Mouse (Mus musculus) embryo, embryonic 10.5 days (tissue): ENCODE measurements around the gene Cep131.

Source experiments
- DNase-seq: peaks from one replicate; pipeline ENCODE4 v3.0.0-alpha.2; 2015; ENCODE audit warnings: low spot score

Cep131 gene

DNA sequence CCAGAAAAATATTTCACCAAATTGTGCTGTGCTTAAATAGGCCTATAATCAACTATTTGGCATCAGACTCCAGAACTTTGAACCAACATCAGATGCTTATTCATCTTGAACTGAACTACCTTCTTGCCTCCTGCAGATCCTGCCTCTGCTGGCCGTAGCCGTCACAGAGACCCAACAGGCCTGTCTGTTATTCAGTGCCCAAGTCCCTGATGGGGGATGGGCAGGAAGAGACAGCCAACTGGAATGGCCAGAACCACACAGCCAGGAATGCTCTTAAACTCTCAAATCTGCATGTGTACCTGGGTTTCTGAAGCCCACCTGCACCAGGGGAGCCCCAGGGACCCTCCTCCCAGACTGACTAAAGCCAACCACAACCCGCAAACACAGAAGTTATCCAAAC, 59.7 kb downstream of the Cep131 start:
- DNase-seq = no peak

DNA sequence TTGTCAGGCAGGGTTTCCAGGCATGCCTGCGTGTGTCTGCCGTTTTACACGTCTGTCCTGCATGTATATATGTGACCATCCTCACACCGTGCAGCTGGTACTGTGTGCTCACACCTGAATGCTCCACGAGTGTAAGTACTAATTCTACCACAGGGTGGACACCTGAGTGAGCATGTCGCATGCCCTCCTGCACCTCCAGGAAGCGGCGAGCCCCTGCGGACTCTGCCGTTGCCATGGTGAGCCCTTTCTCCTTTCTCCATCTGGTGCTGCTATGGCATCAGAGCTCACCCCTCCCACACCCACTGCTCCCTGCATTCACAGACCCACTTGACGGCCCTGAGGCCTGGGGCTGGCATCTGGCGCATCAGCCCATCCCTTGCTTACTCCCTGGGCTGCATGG, 63.8 kb downstream of the Cep131 start:
- DNase-seq = no peak

DNA sequence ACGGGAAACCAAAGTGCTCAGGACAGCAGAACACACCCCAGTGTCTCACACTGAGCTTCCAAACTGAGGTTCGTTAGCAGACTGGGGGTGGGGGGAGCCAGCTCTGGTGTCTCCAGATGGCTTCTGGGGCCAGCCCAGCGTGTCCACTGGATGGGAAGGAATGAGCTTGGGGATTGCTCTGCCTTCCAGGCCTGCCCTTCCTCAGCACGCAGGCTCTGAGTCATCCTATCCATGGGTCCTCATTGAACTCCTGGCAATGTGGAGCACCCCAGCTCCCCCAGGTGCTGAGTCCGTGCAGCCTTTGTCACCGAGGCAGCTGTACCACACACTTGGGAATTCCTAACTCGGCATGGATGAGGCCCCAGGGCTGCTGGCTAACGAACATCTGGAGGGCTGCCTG, 64.4 kb downstream of the Cep131 start:
- no peak for DNase-seq

DNA sequence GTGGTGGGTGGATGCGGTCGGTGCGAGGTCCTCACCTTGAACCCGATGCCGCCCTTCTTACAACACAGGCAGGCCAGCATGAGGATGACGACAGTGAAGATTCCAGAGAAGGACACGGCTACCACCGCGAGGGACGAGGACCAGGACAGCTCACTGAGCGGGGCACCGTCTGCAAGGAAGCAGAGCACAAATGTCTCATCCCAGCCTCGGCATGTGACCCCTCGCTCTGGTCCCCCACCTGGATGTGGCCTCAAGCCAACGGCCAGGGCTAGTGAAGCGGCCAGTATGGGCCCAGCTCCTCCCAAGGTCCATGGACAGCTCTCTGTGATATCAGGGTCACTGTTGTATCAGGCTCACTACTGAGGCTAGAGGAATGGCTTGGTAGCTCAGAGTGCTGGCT, 65.3 kb downstream of the Cep131 start:
- DNase-seq = no peak

DNA sequence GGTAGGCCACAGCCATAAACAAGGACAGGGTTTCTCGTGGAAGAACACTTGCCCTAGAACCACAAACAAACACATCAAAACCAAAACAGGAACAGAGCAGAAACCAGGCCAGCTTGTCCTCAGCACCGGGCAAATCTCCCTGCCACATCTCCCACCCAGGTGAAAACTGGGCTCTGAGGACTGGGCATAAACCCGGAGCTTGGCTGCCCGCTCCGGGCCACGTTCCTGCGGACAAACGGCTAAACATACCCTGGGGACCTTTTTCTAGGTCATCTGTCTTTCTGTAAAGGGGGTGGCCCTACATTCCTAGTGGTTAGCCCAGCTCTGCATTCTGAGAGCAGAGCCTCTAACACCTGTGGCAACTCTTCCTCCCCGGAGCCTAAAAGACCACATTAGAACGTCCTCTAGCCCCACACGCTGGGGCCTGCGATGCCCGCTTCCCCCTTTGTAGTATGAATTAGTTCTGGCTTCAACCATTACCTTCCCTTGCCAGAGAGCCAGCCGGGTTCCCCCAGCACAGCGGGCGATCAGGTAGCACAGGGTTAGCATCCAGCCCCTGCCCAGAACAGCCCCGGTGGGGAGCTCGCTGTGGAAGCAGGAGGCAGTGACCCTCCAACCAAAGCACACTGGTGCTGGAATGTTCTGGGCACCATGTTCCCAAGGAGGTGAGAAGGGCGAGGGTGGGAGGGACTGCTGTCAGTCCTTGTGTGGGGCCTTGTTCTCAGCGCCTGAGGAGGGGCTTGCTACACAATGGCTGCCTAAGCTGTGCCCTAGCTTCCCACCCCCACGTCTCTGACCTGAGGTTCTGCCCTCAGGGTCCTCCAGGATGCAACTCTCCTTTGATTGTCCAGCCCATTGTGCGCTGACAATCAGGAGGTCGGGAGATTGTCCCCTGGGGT, 66.8 kb downstream of the Cep131 start:
- DNase-seq = no peak

- no peak for DNase-seq
Measured at GRCm38 (mm10) chr11:120017011-120017410, 69.6 kb downstream of the Cep131 start.

DNA sequence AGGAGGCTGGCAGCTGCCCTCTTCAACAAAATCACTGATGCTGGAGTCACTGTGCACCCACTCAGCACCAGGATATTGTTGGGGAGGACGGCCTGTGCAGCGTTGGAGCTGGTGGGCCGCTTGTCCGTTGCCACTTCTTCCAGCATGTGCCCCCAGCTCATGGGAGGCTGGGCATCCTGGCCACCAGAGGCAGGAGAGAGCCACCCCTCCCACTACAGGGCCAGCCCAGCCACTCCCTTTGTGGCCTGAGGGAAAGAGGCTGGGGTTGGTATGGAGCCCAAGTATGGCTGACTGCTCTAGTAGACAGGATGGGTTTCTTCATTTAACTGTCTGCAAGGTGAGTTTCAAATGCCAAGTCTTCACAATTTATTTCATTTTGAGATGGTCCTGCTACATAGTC, 71.9 kb downstream of the Cep131 start:
- DNase-seq = no peak
